Mouse (Mus musculus) heart, postnatal 0 days (tissue): ENCODE measurements around the gene Cmya5. TPM values are rescaled to one million over a fixed set of nuclear protein-coding genes. Genes with fewer than 3 reads are reported as not detected.

Experiments used
- ATAC-seq: fragments of 200-750 bp; cut with Nextera tagmentation; 2 replicates; pipeline ENCODE4 v1.8.0; 2017; ENCODE audit warnings: low read depth, moderate number of reproducible peaks, moderate library complexity; ENCODE audit not compliant: insufficient read depth
- DNase-seq: peaks from one replicate; pipeline ENCODE4 v3.0.0-alpha.2; 2016; ENCODE audit warnings: low spot score
- H3K27ac ChIP-seq: fragments of 300-500 bp; sonication (generic); 2 replicates; pipeline ENCODE4 v1.5.1; 2014; ENCODE audit warnings: low read depth, mild to moderate bottlenecking
- H3K27me3 ChIP-seq: fragments of 300-500 bp; sonication (generic); 2 replicates; pipeline ENCODE4 v1.6.1; 2014; ENCODE audit warnings: low read length, mixed read lengths; ENCODE audit not compliant: control insufficient read depth, insufficient read depth
- H3K36me3 ChIP-seq: fragments of 300-500 bp; sonication (generic); replicated peaks from 2 replicates; pipeline ENCODE4 v1.6.1; 2014; ENCODE audit warnings: low read length, mixed read lengths; ENCODE audit not compliant: control insufficient read depth, insufficient read depth
- H3K4me1 ChIP-seq: fragments of 300-500 bp; sonication (generic); 2 replicates; pipeline ENCODE4 v1.6.1; 2014; ENCODE audit warnings: antibody characterized with exemption; ENCODE audit not compliant: control insufficient read depth, insufficient read depth
- H3K4me2 ChIP-seq: fragments of 300-500 bp; sonication (generic); 2 replicates; pipeline ENCODE4 v1.6.1; 2014; ENCODE audit warnings: low read depth, mild to moderate bottlenecking, low read length, moderate library complexity
- H3K4me3 ChIP-seq: fragments of 300-500 bp; sonication (generic); 2 replicates; pipeline ENCODE4 v1.5.1; 2014; ENCODE audit warnings: low read depth, low read length
- H3K9ac ChIP-seq: fragments of 300-500 bp; sonication (generic); replicated peaks from 2 replicates; pipeline ENCODE4 v1.6.1; 2014; ENCODE audit warnings: low read depth, low read length, mixed read lengths
- H3K9me3 ChIP-seq: fragments of 300-500 bp; sonication (generic); replicated peaks from 2 replicates; pipeline ENCODE4 v1.6.1; 2016; ENCODE audit warnings: low read length; ENCODE audit not compliant: control insufficient read depth
- CTCF ChIP-seq: IDR thresholded peaks from 2 replicates; pipeline ENCODE4 v1.5.1; 2016; ENCODE audit warnings: antibody characterized with exemption, control low read depth, low read depth
- EP300 ChIP-seq: IDR thresholded peaks from 2 replicates; pipeline ENCODE4 v1.6.1; 2016; ENCODE audit warnings: antibody characterized with exemption, low read depth
- WGBS: fragments of 180-500 bp; shearing (Covaris S2); extraction: QIAGEN DNeasy Blood & Tissue Kit; methylation state at CpG from one replicate; pipeline ENCODE4 v1.1.7; 2014; 5-methylcytosine and 5-hydroxymethylcytosine counted together
- polyA plus RNA-seq: library from polyadenylated mRNA; unstranded; fragments of >200 nt; fragmentation: Nextera tagmentation; extraction: Ambion mirVana; gene quantifications from 2 replicates; pipeline ENCODE4 v1.2.1, GENCODE M21; 2015
- total RNA-seq: library from RNA; depleted of rRNA; stranded (reverse); fragments of >200 nt; gene quantifications from 2 replicates; pipeline ENCODE4 v1.2.3, GENCODE M21; 2014; ENCODE audit warnings: low replicate concordance

Gene Cmya5
- total and polyA plus RNA-seq, 2 experiments from 2014 or later: 8.3 to 30.7 TPM

DNA sequence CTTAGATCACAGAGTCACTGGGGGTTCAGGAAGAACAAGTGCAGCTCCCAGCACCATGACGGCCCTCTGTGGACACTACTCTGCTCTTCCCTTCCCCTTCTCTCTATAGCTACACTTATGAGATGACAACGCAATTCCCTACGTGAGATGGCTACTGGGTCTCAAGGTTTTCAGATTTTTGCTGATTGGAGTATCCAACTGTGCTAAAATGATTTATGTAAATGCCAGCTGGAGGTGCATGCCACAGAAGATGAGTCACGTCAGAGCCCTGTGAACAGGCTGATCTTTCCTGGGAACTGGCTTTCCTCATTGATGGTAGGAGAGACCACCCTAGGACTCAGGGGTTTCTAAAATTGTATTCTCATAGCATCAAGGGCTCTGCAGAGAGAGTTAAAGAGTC lies 83.2 kb downstream of the Cmya5 start:
- H3K27me3 ChIP-seq: no peaks in the 10 kb centered on the region
- no peaks in the 10 kb centered on the region for H3K4me1 ChIP-seq
- no peak for TF ChIP-seq CTCF
- TF ChIP-seq EP300: no peak
- H3K9ac ChIP-seq: no peak overlapping the region
- H3K4me2 ChIP-seq: no peak overlapping the region
- ATAC-seq (no peak), DNase-seq (no peak)
- H3K27ac ChIP-seq: no peak overlapping the region
- H3K4me3 ChIP-seq: no peak overlapping the region
- no peaks in the 10 kb centered on the region for H3K9me3 ChIP-seq
- 84% methylated on average over 4 of the region's 4 CpGs for WGBS
- peaks cover 25% of the 10 kb centered on the region for H3K36me3 ChIP-seq

- TF ChIP-seq EP300 (no peak), CTCF (no peak)
- WGBS: 74% methylated on average over 3 of the region's 3 CpGs
Measured at GRCm38 (mm10) chr13:93060437-93060836, 84.1 kb downstream of the Cmya5 start.

DNA sequence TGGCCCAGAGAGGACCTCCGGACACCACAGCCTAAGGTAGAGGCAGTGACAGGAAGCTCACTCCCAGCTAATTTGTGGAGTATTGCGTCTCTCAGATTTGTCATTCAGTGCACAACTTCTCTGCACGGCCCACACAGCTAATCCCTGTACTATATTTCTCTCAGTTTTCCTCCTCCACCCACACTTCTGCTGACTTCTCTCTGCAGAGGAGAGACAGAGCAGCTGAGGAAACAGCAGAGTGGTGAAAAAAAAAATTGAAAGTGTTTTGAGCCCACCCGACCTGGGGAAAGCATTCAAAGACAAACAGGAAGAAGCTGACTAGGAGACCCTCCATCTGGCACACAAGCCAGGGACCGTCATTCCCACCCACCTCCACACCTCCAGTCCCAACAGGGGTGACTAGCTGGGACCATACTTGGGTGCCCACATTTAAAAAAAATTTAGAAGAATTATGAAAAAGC lies 85.9 kb downstream of the Cmya5 start:
- no peak overlapping the region for H3K4me3 ChIP-seq
- TF ChIP-seq EP300 (no peak), CTCF (no peak)
- no peak overlapping the region for H3K27ac ChIP-seq
- DNase-seq (no peak), ATAC-seq (no peak)
- 83% methylated on average over 5 of the region's 5 CpGs for WGBS
- H3K4me1 ChIP-seq: no peaks in the 10 kb centered on the region
- no peaks in the 10 kb centered on the region for H3K9me3 ChIP-seq
- no peaks in the 10 kb centered on the region for H3K27me3 ChIP-seq
- H3K9ac ChIP-seq: no peak overlapping the region
- H3K36me3 ChIP-seq: peaks cover 25% of the 10 kb centered on the region
- H3K4me2 ChIP-seq: no peak overlapping the region

More at GRCm38 (mm10) chr13:93060437-93060836, 84.1 kb downstream of the Cmya5 start:
- DNase-seq: no peak
- H3K27me3 ChIP-seq: no peaks in the 10 kb centered on the region
- H3K9ac ChIP-seq: no peak overlapping the region
- no peaks in the 10 kb centered on the region for H3K9me3 ChIP-seq
- no peak overlapping the region for H3K4me2 ChIP-seq
- H3K36me3 ChIP-seq: peaks cover 22% of the 10 kb centered on the region
- H3K27ac ChIP-seq: no peak overlapping the region
- no peaks in the 10 kb centered on the region for H3K4me1 ChIP-seq
- no peak for ATAC-seq
- no peak overlapping the region for H3K4me3 ChIP-seq

DNA sequence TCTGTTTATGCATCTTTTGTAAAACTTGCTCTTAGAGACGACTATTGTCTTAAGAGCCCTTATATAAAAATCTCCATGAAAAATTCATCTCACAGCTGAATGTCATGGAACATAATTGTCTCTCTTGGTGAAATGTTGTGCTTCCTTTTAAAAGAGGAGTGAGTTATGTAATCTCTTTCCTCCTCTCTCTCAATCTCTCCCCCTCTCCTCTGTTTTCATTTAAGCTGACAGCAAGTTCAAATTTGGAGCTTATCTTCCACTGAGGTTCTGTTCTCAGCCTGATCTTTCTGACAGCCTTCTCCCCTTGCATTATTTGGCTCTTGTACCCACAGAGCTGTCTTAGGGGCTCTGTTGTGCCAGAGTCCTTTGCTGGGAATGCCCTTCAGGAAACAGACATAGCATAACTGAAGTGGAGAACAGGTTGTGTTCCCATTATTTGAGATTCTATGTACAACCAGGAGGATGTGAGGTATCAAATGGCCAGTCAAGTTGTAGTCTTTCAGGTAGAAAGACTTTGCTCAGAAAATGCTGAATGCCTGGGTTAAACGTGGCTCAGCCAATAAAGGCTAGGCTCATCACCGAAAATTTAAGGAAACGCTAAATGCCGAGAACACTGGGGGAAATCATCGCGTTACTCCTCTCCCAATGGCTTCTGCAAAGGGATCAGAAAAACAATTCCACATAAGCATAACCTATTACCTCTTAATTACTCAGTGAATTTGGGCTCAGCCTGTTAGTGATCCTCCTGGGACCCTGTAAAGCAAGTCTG lies 86.8 kb downstream of the Cmya5 start:
- no peak for TF ChIP-seq EP300
- no peak for TF ChIP-seq CTCF
- Histone ChIP-seq H3K4me1 (no peaks in the 10 kb centered on the region), H3K27ac (no peak overlapping the region), H3K4me3 (no peak overlapping the region), H3K9ac (no peak overlapping the region), H3K9me3 (no peaks in the 10 kb centered on the region), H3K4me2 (no peak overlapping the region), H3K27me3 (no peaks in the 10 kb centered on the region), H3K36me3 (peaks cover 25% of the 10 kb centered on the region)
- DNase-seq (no peak), ATAC-seq (no peak)
- WGBS: 82% methylated on average over 7 of the region's 7 CpGs

DNA sequence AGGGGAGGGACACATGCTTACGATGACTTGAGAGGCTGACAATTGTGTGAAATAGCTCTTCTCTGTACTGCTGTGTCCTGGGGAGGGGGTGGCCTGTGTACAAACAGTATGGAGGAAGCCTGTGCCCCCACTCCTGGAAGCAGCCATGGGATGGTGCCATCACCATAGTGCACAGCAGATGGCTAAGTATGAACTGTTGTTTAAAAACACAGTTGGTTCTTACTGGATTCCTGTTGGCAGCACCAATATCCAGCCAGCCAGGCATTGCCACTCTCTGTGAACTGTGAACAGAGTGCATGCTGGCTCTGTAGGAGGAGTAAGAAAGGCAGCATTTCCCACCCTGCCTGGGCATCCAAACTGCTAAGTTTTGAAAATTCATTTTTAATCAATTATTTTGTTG lies 88.4 kb downstream of the Cmya5 start:
- H3K9me3 ChIP-seq: no peaks in the 10 kb centered on the region
- no peak overlapping the region for H3K4me3 ChIP-seq
- TF ChIP-seq EP300 (no peak), CTCF (no peak)
- peaks cover 4% of the 10 kb centered on the region for H3K4me1 ChIP-seq
- H3K27me3 ChIP-seq: no peaks in the 10 kb centered on the region
- H3K36me3 ChIP-seq: peaks cover 19% of the 10 kb centered on the region
- no peak overlapping the region for H3K27ac ChIP-seq
- H3K9ac ChIP-seq: no peak overlapping the region
- WGBS: 83% methylated on average over 1 of the region's 1 CpGs
- ATAC-seq: no peak
- no peak overlapping the region for H3K4me2 ChIP-seq
- no peak for DNase-seq

DNA sequence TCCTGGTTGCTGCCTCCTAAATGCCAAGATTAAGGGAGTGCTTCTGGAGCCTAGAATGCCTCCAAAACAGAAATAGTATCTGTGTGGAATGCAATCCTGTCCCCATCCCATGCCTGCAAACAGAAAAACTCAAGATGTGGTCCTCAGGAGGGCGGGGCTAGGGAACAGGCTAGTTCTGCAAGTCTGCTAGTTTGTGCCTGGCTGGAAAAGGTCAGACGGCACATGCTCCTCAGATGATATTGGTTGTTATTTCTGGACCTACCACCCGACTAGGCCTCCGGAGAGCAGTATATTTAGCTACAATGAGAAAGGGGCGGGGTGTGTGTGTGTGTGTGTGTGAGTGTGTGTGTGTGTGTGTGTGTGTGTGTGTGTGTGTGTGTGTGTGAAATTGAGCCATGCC lies 93.0 kb downstream of the Cmya5 start:
- Histone ChIP-seq H3K27ac (peak overlapping the region; percentile 58), H3K36me3 (0 out of 2 replicates have a peak, but pooled peaks cover 14% of the 10 kb centered on the region), H3K9ac (no peak overlapping the region), H3K4me1 (peaks cover 10% of the 10 kb centered on the region), H3K27me3 (no peaks in the 10 kb centered on the region), H3K4me2 (no peak overlapping the region), H3K9me3 (no peaks in the 10 kb centered on the region), H3K4me3 (no peak overlapping the region)
- WGBS: 25% methylated on average over 5 of the region's 5 CpGs
- no peak for TF ChIP-seq CTCF
- TF ChIP-seq EP300: peak; percentile 47; the same call in 1 of the 2 replicates
- DNase-seq (peak; percentile 83), ATAC-seq (peak; percentile 90)
